Mouse (Mus musculus): ENCODE data around the gene Nfya. TPM values are rescaled to one million over a fixed set of nuclear protein-coding genes. Genes with fewer than 3 reads are reported as not detected.

Gene Nfya
- polyA plus RNA-seq (2012; ENCODE audit: insufficient read depth, insufficient read length, missing spikeins) = 62.7 and 63.7 TPM in 2 replicates

- peak within 1 kb of the TSS; percentile 89 for H3K4me3 ChIP-seq (ENCODE audit: insufficient read depth, low read length)
- H3K4me1 ChIP-seq (ENCODE audit: control insufficient read depth, insufficient read depth, low read length) = peaks cover 22% of the 10 kb centered on the region
- no peak for TF ChIP-seq POLR2A (IDR thresholded peaks at IDR 0.05; ENCODE audit: borderline replicate concordance, low read depth, low read length)
- TF ChIP-seq CTCF (IDR thresholded peaks at IDR 0.05; ENCODE audit: low read depth, low read length) = no peak
- peak within 1 kb of the TSS; percentile 98 for H3K27ac ChIP-seq (ENCODE audit: insufficient read depth, low read depth, low read length)
Measured at GRCm38 (mm10) chr17:48409380-48410298, at the start of gene Nfya, which contains the start of gene Oard1. TSS of gene Nfya (minus strand) at chr17:48409906. TSS of gene Oard1 (plus strand) at chr17:48410014.

DNA sequence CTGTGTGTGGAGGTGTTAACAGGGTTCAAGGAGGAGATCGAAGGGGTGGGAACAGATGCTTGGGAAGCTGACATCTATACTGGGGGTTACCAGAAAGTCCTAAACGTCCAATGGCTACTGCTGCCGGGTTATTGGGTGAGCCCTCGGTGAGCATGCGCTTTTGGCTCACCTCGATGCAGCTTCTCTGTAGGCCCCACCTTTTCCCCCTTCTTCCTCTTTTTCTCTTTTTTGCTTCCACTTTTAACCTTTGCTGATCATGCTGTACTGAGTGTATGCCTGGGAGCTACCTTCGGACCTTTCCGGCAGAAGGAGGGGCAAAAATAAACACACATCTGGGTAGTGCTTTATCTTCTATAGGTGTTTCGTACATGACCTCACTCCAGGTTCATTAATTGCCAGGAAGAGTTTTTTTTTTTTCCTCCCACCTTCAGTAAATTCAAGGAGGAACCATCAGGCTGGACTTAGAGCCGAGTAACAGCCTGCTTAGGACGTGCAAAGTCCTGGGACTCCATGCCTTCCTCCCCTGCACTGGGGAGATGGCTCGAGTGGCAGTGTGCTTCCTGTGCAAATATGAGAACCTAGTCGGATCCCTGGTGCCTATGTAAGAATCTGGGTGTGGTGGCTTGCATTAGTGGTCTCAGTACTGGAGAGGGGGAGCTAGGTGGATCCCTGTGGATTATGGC is 48.4 kb upstream of the Nfya start:
- TF ChIP-seq POLR2A (IDR thresholded peaks at IDR 0.05; ENCODE audit: borderline replicate concordance, low read depth, low read length) (no peak), CTCF (IDR thresholded peaks at IDR 0.05; ENCODE audit: low read depth, low read length) (no peak)
- no peak overlapping the region for H3K27ac ChIP-seq (ENCODE audit: insufficient read depth, low read depth, low read length)
- no peaks in the 10 kb centered on the region for H3K4me1 ChIP-seq (ENCODE audit: control insufficient read depth, insufficient read depth, low read length)
- no peak overlapping the region for H3K4me3 ChIP-seq (ENCODE audit: insufficient read depth, low read length)

- Histone ChIP-seq H3K4me3 (ENCODE audit: insufficient read depth, low read length) (no peak overlapping the region), H3K4me1 (ENCODE audit: control insufficient read depth, insufficient read depth, low read length) (no peaks in the 10 kb centered on the region), H3K27ac (ENCODE audit: insufficient read depth, low read depth, low read length) (no peak overlapping the region)
- TF ChIP-seq CTCF (IDR thresholded peaks at IDR 0.05; ENCODE audit: low read depth, low read length) (no peak), POLR2A (IDR thresholded peaks at IDR 0.05; ENCODE audit: borderline replicate concordance, low read depth, low read length) (no peak)
Measured at GRCm38 (mm10) chr17:48455955-48456354, 46.2 kb upstream of the Nfya start.

DNA sequence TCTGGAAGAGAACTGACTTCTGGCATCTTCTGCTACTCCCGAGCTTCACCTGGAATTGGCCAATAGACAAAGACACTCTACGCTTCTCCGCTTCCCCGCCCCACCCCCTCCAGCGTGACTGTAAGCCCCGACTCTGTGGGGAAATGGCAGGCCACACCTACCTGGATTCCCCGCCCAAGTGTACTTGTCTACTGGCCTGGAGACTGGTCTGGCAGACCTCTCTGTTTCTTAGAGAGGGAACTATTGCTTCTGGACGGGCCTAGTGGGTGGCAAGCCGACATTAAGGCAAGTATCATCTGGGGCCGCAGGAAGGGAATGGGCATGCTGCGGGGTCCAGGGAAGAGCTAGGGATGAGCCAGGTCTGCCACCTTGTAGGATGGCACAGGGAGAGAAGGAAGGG is 45.0 kb upstream of the Nfya start, which contains the start of gene Unc5cl:
Unc5cl (plus strand) TSS at position 214 of the 400 bp plus-strand sequence.
- Histone ChIP-seq H3K4me3 (ENCODE audit: insufficient read depth, low read length) (no peak within 1 kb of the TSS), H3K4me1 (ENCODE audit: control insufficient read depth, insufficient read depth, low read length) (no peaks in the 10 kb centered on the region), H3K27ac (ENCODE audit: insufficient read depth, low read depth, low read length) (no peak within 1 kb of the TSS)
- no peak for TF ChIP-seq CTCF (IDR thresholded peaks at IDR 0.05; ENCODE audit: low read depth, low read length)
- TF ChIP-seq POLR2A (IDR thresholded peaks at IDR 0.05; ENCODE audit: borderline replicate concordance, low read depth, low read length) = no peak

- Histone ChIP-seq H3K27ac (ENCODE audit: insufficient read depth, low read depth, low read length) (no peak overlapping the region), H3K4me1 (ENCODE audit: control insufficient read depth, insufficient read depth, low read length) (no peaks in the 10 kb centered on the region), H3K4me3 (ENCODE audit: insufficient read depth, low read length) (no peak overlapping the region)
- no peak for TF ChIP-seq POLR2A (IDR thresholded peaks at IDR 0.05; ENCODE audit: borderline replicate concordance, low read depth, low read length)
- TF ChIP-seq CTCF (IDR thresholded peaks at IDR 0.05; ENCODE audit: low read depth, low read length) = no peak
Measured at GRCm38 (mm10) chr17:48454190-48454589, 44.5 kb upstream of the Nfya start.

GRCm38 (mm10) chr17:48453489-48453888 is 43.8 kb upstream of the Nfya start:
- Histone ChIP-seq H3K4me3 (ENCODE audit: insufficient read depth, low read length) (no peak overlapping the region), H3K27ac (ENCODE audit: insufficient read depth, low read depth, low read length) (no peak overlapping the region), H3K4me1 (ENCODE audit: control insufficient read depth, insufficient read depth, low read length) (no peaks in the 10 kb centered on the region)
- TF ChIP-seq POLR2A (IDR thresholded peaks at IDR 0.05; ENCODE audit: borderline replicate concordance, low read depth, low read length) = no peak
- TF ChIP-seq CTCF (IDR thresholded peaks at IDR 0.05; ENCODE audit: low read depth, low read length) = no peak

- H3K4me1 ChIP-seq (ENCODE audit: control insufficient read depth, insufficient read depth, low read length) = no peaks in the 10 kb centered on the region
- TF ChIP-seq CTCF (IDR thresholded peaks at IDR 0.05; ENCODE audit: low read depth, low read length) (no peak), POLR2A (IDR thresholded peaks at IDR 0.05; ENCODE audit: borderline replicate concordance, low read depth, low read length) (no peak)
- H3K4me3 ChIP-seq (ENCODE audit: insufficient read depth, low read length) = no peak overlapping the region
- no peak overlapping the region for H3K27ac ChIP-seq (ENCODE audit: insufficient read depth, low read depth, low read length)
Measured at GRCm38 (mm10) chr17:48451753-48452444, 42.2 kb upstream of the Nfya start.

DNA sequence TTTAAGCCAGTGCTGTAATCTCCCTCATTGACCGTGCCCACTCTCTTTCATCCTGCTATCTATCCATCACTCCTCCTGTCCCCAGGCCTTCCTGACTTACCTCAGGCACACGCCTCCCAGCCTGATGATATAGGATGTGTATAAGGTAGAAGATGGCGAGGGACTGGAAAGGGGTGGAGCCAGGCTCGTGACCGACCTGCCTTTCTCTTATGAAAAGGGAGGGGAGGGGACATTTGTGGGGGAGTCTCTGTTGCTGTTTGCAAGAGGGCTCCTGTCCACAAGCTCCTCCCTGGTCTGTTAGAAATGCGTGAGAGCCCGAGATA is 41.6 kb upstream of the Nfya start, which contains the start of gene Tspo2:
Tspo2 (minus strand) TSS at position 170 of the 323 bp plus-strand sequence.
- Histone ChIP-seq H3K4me3 (ENCODE audit: insufficient read depth, low read length) (no peak within 1 kb of the TSS), H3K27ac (ENCODE audit: insufficient read depth, low read depth, low read length) (no peak within 1 kb of the TSS), H3K4me1 (ENCODE audit: control insufficient read depth, insufficient read depth, low read length) (no peaks in the 10 kb centered on the region)
- TF ChIP-seq POLR2A (IDR thresholded peaks at IDR 0.05; ENCODE audit: borderline replicate concordance, low read depth, low read length) = no peak
- TF ChIP-seq CTCF (IDR thresholded peaks at IDR 0.05; ENCODE audit: low read depth, low read length) = no peak

DNA sequence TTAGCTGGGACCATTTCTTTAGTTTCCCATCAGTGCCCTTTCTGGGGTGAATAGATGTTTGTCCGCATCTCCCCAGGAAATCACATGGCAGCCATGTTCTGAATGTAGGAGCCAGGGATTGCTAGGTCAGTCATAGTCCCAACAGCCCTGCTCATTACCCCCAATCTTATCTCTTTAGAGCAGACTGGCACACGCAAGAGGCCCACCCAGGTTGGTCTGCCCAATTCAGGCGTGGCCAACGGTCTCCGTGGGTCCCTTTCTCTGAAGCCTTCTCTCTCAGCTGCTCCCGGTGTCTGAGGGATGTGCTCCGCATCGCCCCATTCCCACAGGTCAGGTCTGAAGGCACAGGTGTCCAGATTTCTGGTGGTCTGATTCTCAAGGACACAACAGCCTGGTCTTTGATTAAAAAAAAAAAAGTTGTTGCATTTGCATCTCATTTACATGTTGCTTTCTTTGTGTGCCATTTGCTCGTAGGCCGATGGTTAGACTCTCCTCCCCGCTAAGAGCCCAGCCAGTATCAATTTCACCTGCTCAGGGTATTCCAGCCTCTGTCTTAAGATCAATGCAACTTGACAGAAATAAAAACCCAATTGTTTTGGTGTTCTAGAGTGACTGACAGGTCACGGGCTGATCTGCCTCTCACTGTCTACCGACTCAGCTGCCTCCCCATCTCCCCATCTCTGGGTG is 41.1 kb upstream of the Nfya start:
- no peak overlapping the region for H3K4me3 ChIP-seq (ENCODE audit: insufficient read depth, low read length)
- H3K27ac ChIP-seq (ENCODE audit: insufficient read depth, low read depth, low read length) = no peak overlapping the region
- no peaks in the 10 kb centered on the region for H3K4me1 ChIP-seq (ENCODE audit: control insufficient read depth, insufficient read depth, low read length)
- TF ChIP-seq CTCF (IDR thresholded peaks at IDR 0.05; ENCODE audit: low read depth, low read length) (no peak), POLR2A (IDR thresholded peaks at IDR 0.05; ENCODE audit: borderline replicate concordance, low read depth, low read length) (no peak)

Data from bone marrow macrophage, adult 2 months (primary cell).